Mouse (Mus musculus) forebrain, embryonic 13.5 days (tissue): ENCODE measurements around the gene Sowahb. TPM values are rescaled to one million over a fixed set of nuclear protein-coding genes. Genes with fewer than 3 reads are reported as not detected.

Experiments used
- ATAC-seq: fragments of 200-750 bp; cut with Nextera tagmentation; 2 replicates; pipeline ENCODE4 v1.8.0; 2017
- H3K27ac ChIP-seq: fragments of 300-500 bp; sonication (generic); 2 replicates; pipeline ENCODE4 v1.5.1; 2015; ENCODE audit warnings: inconsistent platforms, mild to moderate bottlenecking, moderate library complexity
- H3K27me3 ChIP-seq: fragments of 300-500 bp; sonication (generic); 2 replicates; pipeline ENCODE4 v1.6.1; 2015; ENCODE audit warnings: mild to moderate bottlenecking, inconsistent platforms
- H3K36me3 ChIP-seq: fragments of 300-500 bp; sonication (generic); 2 replicates; pipeline ENCODE4 v1.6.1; 2015; ENCODE audit warnings: mild to moderate bottlenecking, inconsistent platforms; ENCODE audit not compliant: poor library complexity, severe bottlenecking
- H3K4me1 ChIP-seq: fragments of 300-500 bp; sonication (generic); 2 replicates; pipeline ENCODE4 v1.6.1; 2015; ENCODE audit warnings: inconsistent platforms
- H3K4me2 ChIP-seq: fragments of 300-500 bp; sonication (generic); 2 replicates; pipeline ENCODE4 v1.6.1; 2015; ENCODE audit warnings: inconsistent platforms, mild to moderate bottlenecking, moderate library complexity
- H3K4me3 ChIP-seq: fragments of 300-500 bp; sonication (generic); 2 replicates; pipeline ENCODE4 v1.5.1; 2015; ENCODE audit warnings: mild to moderate bottlenecking, inconsistent platforms
- H3K9ac ChIP-seq: fragments of 300-500 bp; sonication (generic); 2 replicates; pipeline ENCODE4 v1.6.1; 2015; ENCODE audit warnings: mild to moderate bottlenecking, inconsistent platforms
- H3K9me3 ChIP-seq: fragments of 300-500 bp; sonication (generic); replicated peaks from 2 replicates; pipeline ENCODE4 v1.6.1; 2016; ENCODE audit warnings: inconsistent platforms
- WGBS: fragments of 180-500 bp; shearing (Covaris S2); methylation state at CpG from one replicate; pipeline ENCODE4 v1.1.7; 2015; 5-methylcytosine and 5-hydroxymethylcytosine counted together
- polyA plus RNA-seq: library from polyadenylated mRNA; unstranded; fragments of >200 nt; fragmentation: Nextera tagmentation; extraction: Ambion mirVana; gene quantifications from 2 replicates; pipeline ENCODE4 v1.2.1, GENCODE M21; 2015

Gene Sowahb
- polyA plus RNA-seq, result not detected in 2 replicates

DNA sequence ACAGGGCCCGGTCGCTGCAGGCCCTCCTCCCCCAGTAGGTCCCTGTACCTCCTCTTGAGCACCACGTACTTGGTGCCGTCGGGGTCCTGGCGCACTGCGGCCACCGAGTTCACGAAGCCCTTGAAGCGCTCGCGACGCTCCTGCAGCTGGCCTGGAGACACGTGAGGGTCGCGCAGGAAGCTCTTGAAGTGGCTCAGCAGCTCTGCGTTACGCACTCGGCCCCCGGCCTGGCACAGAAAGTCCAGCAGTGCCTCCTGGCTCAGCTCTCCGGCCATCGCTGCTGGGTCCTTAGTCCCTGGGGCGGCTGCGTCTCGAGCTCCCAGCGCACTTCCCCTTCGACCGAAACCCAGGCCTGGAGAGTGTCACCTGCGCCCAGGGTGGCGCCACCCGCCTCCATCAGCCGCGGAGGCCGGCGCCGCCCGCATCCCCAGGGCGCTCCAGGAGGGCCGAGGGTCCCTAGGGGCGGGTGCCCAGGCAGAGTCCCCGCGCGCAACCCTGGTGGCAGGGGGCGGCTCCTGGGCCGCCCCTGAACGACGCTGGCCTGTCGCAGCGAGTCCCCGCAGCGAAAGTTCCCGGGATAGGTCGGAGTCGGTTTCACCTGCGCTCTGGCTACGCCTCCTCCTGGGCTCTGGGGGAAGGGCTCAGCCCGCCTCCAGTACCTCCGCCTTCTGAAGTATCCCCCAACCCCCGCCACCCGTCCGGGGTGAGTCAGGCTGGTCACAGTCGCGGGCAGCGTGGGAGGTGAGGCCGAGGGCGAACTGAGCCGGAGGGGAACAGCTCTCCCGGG is at the start of gene Sowahb:
Gene Sowahb (minus strand): TSS at position 439 of the 787 bp plus-strand sequence.
- H3K9ac ChIP-seq, result peak within 1 kb of the TSS; percentile 55
- peak within 1 kb of the TSS; percentile 51 for H3K4me3 ChIP-seq
- H3K9me3 ChIP-seq, result no peaks in the 10 kb centered on the region
- H3K27me3 ChIP-seq, result peaks cover 92% of the 10 kb centered on the region
- H3K27ac ChIP-seq, result no peak within 1 kb of the TSS
- peak within 1 kb of the TSS; percentile 96 for H3K4me2 ChIP-seq
- peaks cover 20% of the 10 kb centered on the region for H3K4me1 ChIP-seq
- H3K36me3 ChIP-seq, result no peaks in the 10 kb centered on the region
- 1% methylated on average over 55 of the region's 68 CpGs for WGBS
- ATAC-seq, result peak; percentile 52

DNA sequence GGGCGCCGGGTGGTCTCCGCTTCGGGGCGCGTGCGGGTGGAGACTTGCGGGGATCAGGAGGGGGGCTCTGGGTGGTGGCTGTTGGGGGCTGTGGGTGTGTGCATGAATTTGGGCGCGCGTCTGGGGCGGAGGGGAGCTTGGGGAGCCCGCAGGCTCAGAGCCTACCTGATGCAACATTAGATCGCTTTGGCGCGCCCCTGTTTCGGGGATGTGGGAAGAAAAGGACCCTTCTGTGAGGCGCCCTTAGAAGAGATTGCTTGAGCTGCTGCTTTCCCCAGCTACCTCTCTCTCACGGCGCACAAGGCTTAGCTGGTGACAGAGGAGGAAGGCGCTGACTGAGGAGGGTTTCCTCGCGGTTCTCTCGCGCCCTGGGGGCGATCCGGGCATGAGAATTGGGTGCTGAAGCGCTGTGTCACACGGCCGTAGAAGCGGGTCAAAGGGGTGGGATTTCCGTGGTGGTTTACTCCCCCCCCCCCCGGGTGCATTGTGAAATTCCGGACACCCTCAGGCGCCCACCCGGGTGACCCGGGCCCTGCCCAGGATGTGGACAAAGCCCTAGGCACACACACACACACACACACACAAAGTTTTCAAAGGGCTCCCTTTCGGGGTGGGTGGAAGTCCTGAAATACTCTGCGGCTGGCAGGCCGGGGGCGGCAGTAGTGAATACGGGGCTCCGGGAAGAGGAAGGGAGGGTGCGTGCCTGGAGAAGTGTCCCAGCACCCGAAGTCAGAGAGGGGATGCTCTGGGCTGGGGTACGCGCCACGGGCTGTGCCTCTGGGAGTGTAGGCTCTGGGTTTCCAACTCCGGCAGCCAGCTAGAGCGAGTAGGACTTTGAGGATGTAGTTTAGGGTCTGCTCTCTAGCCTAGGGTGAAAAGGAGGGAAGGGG is 49.1 kb upstream of the Sowahb start:
- Histone ChIP-seq H3K4me1 (peaks cover 56% of the 10 kb centered on the region), H3K36me3 (peaks cover 2% of the 10 kb centered on the region; the same call in 1 of the 2 replicates)
- ATAC-seq, result peak; percentile 60

DNA sequence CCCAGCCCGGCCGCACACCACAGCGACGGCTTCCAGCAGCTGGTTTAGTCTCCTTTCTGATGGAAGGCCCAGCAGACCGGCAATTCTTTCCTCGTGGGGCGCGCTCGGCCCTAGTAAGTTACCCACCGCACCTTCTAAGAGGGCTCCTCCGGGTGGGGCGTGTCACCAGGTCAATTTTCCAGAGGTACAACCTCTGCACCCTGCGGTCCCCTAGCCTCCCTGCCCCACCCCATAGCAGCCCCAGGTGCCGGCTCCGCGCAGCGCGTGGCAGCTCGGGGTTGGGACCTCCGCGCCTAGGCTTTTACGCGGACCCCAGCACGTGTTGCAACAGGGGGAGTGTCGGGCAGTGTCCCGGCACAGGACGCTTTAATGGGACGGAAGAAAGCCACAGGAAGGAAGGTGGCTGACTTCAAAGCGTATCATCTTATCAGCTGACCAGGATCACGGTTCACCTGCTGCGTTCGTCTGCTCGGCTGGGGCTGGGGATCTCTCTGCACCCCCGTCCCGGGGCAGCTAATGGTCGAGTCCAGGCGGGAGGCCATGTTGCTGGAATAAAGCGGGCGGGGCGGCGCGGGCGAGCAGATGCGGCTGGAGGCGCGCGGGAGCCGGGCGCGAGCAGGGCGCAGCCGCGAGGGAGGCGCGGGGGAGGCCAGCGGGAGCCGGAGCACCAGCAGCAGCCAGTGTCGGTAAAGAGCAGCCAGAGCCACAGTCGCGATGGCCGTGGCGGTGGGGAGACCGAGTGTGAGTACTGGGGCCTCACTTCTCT is 48.2 kb upstream of the Sowahb start, which contains the start of gene Sept11:
Gene Sept11 (plus strand): TSS at position 581 of the 766 bp plus-strand sequence.
- H3K27ac ChIP-seq, result peak within 1 kb of the TSS; percentile 97
- H3K4me2 ChIP-seq, result peak within 1 kb of the TSS; percentile 95
- H3K4me1 ChIP-seq, result peaks cover 49% of the 10 kb centered on the region
- no peaks in the 10 kb centered on the region for H3K36me3 ChIP-seq
- ATAC-seq, result peak; percentile 92
- 0% methylated on average over 61 of the region's 63 CpGs for WGBS
- H3K9ac ChIP-seq, result peak within 1 kb of the TSS; percentile 90
- no peaks in the 10 kb centered on the region for H3K27me3 ChIP-seq
- H3K4me3 ChIP-seq, result peak within 1 kb of the TSS; percentile 82
- H3K9me3 ChIP-seq, result no peaks in the 10 kb centered on the region

More for the DNA sequence above, 49.1 kb upstream of the Sowahb start:
- WGBS, result under 1% methylated on average over 50 of the region's 50 CpGs
- no peaks in the 10 kb centered on the region for H3K9me3 ChIP-seq
- H3K27me3 ChIP-seq, result no peaks in the 10 kb centered on the region
- H3K9ac ChIP-seq, result peak overlapping the region; percentile 90
- H3K4me3 ChIP-seq, result peak overlapping the region; percentile 82
- peak overlapping the region; percentile 97 for H3K27ac ChIP-seq
- peak overlapping the region; percentile 95 for H3K4me2 ChIP-seq

GRCm38 (mm10) chr5:93092147-93092781 is 47.4 kb upstream of the Sowahb start:
- Histone ChIP-seq H3K27me3 (no peaks in the 10 kb centered on the region), H3K4me1 (peaks cover 41% of the 10 kb centered on the region), H3K27ac (peak overlapping the region; percentile 97), H3K9ac (peak overlapping the region; percentile 90), H3K4me3 (peak overlapping the region; percentile 82), H3K4me2 (peak overlapping the region; percentile 95), H3K36me3 (no peaks in the 10 kb centered on the region), H3K9me3 (no peaks in the 10 kb centered on the region)
- WGBS, result 7% methylated on average over 28 of the region's 28 CpGs
- peak; percentile 48 for ATAC-seq

- WGBS, result 72% methylated on average over 3 of the region's 3 CpGs
- no peaks in the 10 kb centered on the region for H3K27me3 ChIP-seq
- no peaks in the 10 kb centered on the region for H3K36me3 ChIP-seq
- H3K4me2 ChIP-seq, result peak overlapping the region; percentile 95
- H3K9ac ChIP-seq, result no peak overlapping the region
- no peak for ATAC-seq
- no peak overlapping the region for H3K4me3 ChIP-seq
- H3K27ac ChIP-seq, result no peak overlapping the region
- H3K4me1 ChIP-seq, result peaks cover 31% of the 10 kb centered on the region
- H3K9me3 ChIP-seq, result no peaks in the 10 kb centered on the region
Measured at GRCm38 (mm10) chr5:93091266-93091665, 46.4 kb upstream of the Sowahb start.

DNA sequence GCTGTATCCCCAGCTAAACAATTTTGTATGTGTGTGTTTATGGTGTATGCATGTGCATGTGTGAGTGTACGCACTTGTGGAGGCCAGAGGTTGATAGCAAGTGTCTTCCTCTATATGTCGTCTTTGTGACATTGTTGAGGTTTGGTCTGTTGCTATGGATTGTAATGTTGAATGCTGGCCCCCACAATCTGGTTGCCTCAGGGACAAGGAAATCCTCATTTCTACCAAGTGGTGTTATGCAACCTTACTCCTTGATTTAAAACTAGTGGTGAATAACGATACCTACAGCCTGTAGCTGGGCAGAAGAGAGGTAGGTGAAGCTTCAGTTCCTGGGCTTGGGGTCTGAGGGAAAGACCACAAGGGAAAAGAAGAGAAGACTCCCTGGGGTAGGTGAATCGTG is 41.1 kb upstream of the Sowahb start:
- Histone ChIP-seq H3K36me3 (no peaks in the 10 kb centered on the region), H3K4me1 (no peaks in the 10 kb centered on the region), H3K4me3 (no peak overlapping the region), H3K27me3 (no peaks in the 10 kb centered on the region), H3K27ac (no peak overlapping the region), H3K9me3 (no peaks in the 10 kb centered on the region), H3K4me2 (no peak overlapping the region), H3K9ac (no peak overlapping the region)
- WGBS, result 88% methylated on average over 4 of the region's 4 CpGs
- ATAC-seq, result no peak

GRCm38 (mm10) chr5:93085015-93085598 is 40.3 kb upstream of the Sowahb start:
- WGBS, result 69% methylated on average over 4 of the region's 4 CpGs
- ATAC-seq, result no peak
- no peaks in the 10 kb centered on the region for H3K4me1 ChIP-seq

GRCm38 (mm10) chr5:93079596-93079995 is 34.8 kb upstream of the Sowahb start:
- ATAC-seq, result no peak
- 90% methylated on average over 3 of the region's 3 CpGs for WGBS
- no peaks in the 10 kb centered on the region for H3K36me3 ChIP-seq
- no peaks in the 10 kb centered on the region for H3K27me3 ChIP-seq
- H3K4me2 ChIP-seq, result no peak overlapping the region
- H3K27ac ChIP-seq, result no peak overlapping the region
- H3K9me3 ChIP-seq, result no peaks in the 10 kb centered on the region
- H3K9ac ChIP-seq, result no peak overlapping the region
- no peaks in the 10 kb centered on the region for H3K4me1 ChIP-seq
- H3K4me3 ChIP-seq, result no peak overlapping the region

More at GRCm38 (mm10) chr5:93085015-93085598, 40.3 kb upstream of the Sowahb start:
- H3K9me3 ChIP-seq, result no peaks in the 10 kb centered on the region
- H3K9ac ChIP-seq, result no peak overlapping the region
- H3K4me3 ChIP-seq, result no peak overlapping the region
- no peak overlapping the region for H3K27ac ChIP-seq
- no peaks in the 10 kb centered on the region for H3K27me3 ChIP-seq
- no peak overlapping the region for H3K4me2 ChIP-seq
- no peaks in the 10 kb centered on the region for H3K36me3 ChIP-seq

- no peak overlapping the region for H3K27ac ChIP-seq
Measured at GRCm38 (mm10) chr5:93077661-93078323, 33.0 kb upstream of the Sowahb start.

GRCm38 (mm10) chr5:93060865-93061264 is 16.0 kb upstream of the Sowahb start:
- 87% methylated on average over 4 of the region's 4 CpGs for WGBS
- Histone ChIP-seq H3K36me3 (no peaks in the 10 kb centered on the region), H3K9me3 (no peaks in the 10 kb centered on the region), H3K9ac (no peak overlapping the region), H3K4me1 (no peaks in the 10 kb centered on the region), H3K4me2 (no peak overlapping the region), H3K4me3 (no peak overlapping the region), H3K27me3 (no peaks in the 10 kb centered on the region), H3K27ac (no peak overlapping the region)
- ATAC-seq, result no peak

More at GRCm38 (mm10) chr5:93077661-93078323, 33.0 kb upstream of the Sowahb start:
- ATAC-seq, result no peak
- 86% methylated on average over 7 of the region's 7 CpGs for WGBS
- Histone ChIP-seq H3K4me2 (no peak overlapping the region), H3K4me1 (no peaks in the 10 kb centered on the region), H3K27me3 (no peaks in the 10 kb centered on the region), H3K9ac (no peak overlapping the region), H3K9me3 (no peaks in the 10 kb centered on the region), H3K4me3 (no peak overlapping the region), H3K36me3 (no peaks in the 10 kb centered on the region)
